Mouse (Mus musculus): ENCODE measurements around the gene Birc7.

Gene Birc7

GRCm38 (mm10) chr2:180905556-180906221 is 23.1 kb upstream of the Birc7 start:
- 65% methylated on average over 5 of the region's 5 CpGs for WGBS

DNA sequence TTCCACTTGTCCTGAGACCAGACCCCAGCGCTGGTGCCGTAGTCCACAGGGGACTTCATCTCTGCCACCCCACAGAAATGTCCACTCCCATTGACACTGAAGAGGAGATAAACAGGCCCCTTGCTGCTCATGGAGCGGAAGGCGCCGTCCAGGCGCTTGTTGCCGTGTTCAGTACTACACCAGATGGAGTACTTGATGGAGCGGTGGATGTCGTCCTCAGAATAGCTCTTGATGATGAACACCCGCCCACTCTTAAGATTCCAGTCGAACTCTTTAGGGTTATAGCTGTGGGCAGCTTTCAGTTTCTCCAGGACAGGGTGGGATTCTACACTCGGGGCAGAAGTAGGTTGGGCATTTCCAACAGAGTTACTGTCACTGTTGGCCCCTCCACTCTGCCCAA is 17.9 kb upstream of the Birc7 start:
- WGBS: 54% methylated on average over 12 of the region's 12 CpGs

DNA sequence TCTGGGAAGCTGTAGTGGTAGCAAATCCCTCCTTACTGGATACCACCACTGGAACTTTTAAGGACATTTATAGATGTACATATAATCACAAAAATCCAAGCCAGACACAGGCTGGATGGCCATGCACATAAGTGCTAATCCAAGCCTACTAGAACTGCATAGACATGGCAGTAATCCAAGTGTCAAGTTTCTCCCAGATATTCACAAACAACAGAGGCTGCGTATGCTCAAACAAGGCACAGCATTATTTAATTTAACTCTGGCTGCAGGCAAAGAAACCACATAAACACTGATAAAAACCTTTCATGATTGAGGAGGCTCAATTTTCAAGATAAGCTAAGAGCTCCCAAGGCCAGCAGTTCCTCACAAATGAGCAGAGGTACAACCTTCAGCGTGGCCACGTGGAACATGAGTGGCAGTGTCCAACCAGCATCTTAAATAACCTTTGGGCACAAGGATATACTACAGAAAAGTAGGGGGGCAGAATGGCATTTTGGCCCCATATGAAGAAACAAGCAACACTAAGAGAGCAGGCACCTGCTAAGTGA is 12.9 kb upstream of the Birc7 start:
- 59% methylated on average over 3 of the region's 3 CpGs for WGBS

- WGBS: under 1% methylated on average over 61 of the region's 61 CpGs
Measured at GRCm38 (mm10) chr2:180919913-180920809, 8.7 kb upstream of the Birc7 start.

DNA sequence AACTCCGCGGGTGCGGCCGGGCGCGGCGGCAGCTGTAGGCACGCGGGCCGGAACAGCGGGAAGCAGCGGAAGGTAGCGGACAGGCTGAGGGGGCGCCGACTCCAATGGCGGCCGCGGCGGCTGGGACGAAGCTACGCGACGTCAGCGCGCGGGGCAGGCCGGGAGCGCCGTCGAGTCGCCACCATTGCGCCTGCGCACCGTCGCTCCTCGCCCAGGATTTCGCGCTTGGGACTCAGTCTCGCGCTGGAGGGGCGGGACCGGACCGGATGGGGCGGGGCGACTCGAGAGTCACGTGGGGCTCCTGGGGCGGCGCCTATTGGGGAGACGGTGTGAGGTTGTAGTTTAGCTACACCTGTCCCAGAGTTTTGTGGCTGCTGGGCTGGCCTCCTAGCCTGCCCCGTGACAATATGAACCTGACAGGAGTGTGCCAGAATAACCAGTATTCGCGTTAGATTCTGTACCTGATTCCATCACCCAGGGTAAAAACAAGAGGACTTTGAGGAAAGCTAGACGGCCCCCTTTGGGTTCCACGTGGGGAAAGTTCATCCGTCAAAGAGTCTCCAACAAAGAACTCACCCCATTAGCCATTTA is 7.9 kb upstream of the Birc7 start, which contains the start of gene Ythdf1:
TSS of gene Ythdf1 (minus strand) at position 140 of the 591 bp plus-strand sequence.
- WGBS: under 1% methylated on average over 49 of the region's 56 CpGs

- WGBS: 87% methylated on average over 6 of the region's 6 CpGs
Measured at GRCm38 (mm10) chr2:180922739-180923138, 6.1 kb upstream of the Birc7 start.

- WGBS: 13% methylated on average over 4 of the region's 4 CpGs
Measured at GRCm38 (mm10) chr2:180925176-180925575, 3.6 kb upstream of the Birc7 start.

DNA sequence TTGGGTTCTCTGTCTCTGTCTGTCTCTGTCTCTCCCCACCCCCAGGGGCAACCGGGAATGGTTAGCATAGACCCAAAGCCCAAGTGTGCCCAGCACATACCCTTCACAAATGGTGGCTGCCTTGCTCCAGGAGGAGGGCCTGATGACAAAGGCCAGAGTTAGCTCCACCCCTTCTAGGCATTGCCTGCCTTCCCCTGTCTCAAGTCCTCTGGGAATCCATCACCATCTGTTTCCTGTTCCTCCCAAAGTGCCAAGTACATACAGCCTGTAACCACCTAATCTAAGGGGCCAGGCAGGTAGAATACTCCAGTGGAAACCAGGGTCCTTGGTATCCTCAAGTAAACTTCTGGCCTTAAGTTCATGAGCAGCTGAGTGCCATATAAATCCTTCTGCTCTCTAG is 3.6 kb downstream of the Birc7 start:
- 100% methylated on average over 1 of the region's 1 CpGs for WGBS

DNA sequence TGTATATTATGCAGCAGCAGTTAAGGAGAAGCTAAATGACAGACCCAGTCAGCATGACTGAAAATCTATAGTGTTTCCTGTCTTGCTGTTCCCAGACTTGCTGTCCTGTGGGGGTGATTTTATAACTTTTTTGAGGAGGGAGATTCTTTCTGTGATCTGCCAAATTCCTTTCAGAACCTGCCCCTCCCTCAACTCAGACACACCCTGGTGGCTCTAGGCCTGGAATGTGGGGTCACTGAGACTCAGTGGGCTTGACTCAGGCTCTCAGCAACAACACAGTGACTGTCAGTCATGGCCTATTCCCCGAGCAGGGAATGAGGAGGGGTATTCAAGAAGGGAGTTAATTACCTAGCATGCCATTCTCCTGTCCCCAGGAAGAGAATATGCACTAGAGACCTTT is 21.1 kb downstream of the Birc7 start:
- 70% methylated on average over 1 of the region's 1 CpGs for WGBS

- 48% methylated on average over 9 of the region's 9 CpGs for WGBS
Measured at GRCm38 (mm10) chr2:180952731-180953171, 23.9 kb downstream of the Birc7 start.

DNA sequence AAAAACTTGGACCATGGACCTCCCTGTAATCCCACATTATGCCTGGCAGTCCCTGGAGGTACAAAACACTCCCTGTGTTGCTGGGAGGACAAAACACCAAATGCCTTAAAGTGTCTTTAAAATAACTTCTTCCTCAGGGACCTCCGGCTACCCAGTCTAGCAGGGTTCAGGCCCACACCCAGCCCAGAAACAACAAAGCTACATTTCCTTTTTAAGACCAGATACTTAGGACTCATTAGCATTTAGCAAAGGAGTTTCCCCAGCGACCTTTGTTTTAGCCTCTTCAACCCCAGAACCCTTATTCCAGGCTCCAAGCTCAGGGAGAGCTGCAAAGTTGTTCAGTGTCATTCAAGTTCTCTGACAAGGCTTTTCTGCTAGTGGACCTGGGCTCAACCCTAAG is 24.8 kb downstream of the Birc7 start:
- 44% methylated on average over 2 of the region's 2 CpGs for WGBS

GRCm38 (mm10) chr2:180954061-180955047 is 25.5 kb downstream of the Birc7 start, which contains the start of gene Nkain4:
Nkain4 (minus strand) TSS chr2:180954699.
- whole genome bisulfite sequencing: 1% methylated on average over 52 of the region's 52 CpGs

- WGBS: 79% methylated on average over 7 of the region's 7 CpGs
Measured at GRCm38 (mm10) chr2:180959605-180960004, 30.8 kb downstream of the Birc7 start.

- WGBS: 88% methylated on average over 3 of the region's 3 CpGs
Measured at GRCm38 (mm10) chr2:180960187-180960586, 31.4 kb downstream of the Birc7 start.

GRCm38 (mm10) chr2:180962616-180963308 is 33.9 kb downstream of the Birc7 start:
- 86% methylated on average over 2 of the region's 2 CpGs for WGBS

DNA sequence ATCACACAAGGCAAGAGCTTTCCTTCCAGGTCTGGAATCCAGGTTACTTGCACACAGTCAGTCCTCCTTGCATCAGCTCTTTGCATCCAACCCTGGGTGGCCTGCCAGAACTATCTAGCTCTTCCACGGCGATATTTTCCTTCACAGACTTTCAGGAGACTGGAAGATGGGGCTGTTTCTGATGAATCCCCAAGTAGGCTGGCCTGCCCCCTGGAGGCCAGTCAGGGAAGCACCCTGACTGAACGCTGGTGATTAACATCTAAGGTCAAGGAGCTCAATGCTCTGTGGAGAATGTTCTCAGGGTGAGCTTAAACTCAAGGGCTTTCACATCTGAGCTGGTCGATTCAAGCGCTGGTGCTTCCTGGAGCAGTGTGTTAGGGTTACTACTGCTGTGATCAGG is 35.1 kb downstream of the Birc7 start:
- 6% methylated on average over 5 of the region's 5 CpGs for WGBS

DNA sequence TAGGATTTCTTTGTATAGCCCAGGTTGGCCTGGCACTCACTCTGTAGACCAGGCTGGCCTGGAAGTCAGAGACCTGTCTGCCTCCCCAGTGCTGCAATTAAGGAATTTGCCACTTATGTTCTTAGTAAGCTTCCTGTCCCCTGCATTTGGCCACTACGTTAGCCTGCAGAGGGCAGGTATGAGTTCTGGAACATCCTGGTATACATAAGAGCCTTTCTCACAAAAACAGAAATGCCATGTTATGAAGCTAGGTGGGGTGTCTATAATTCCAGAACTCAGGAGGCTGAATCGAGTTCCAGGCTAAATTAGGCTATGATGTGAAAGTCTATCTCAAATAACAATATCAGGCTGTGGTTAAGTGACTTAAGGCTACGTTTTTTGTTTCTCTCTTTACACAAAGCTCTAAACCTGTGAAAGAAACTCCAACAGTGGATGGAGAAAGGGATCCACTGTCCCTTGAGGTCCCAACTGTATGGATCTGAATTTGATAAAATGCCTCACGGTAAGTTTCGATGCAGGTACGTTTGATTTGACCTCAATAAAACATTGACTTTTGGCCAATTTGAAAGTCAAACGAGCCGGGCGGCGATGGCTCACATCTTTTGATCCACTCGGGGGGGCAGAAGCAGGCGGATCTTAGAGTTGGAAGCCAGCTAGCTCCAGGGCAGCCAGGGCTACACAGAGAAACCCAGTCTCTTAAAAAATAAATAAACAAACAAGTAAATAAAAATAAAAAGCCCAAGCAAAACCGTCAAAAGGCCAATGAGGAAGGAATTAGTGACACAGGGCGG is 37.5 kb downstream of the Birc7 start:
- WGBS: 5% methylated on average over 14 of the region's 14 CpGs

DNA sequence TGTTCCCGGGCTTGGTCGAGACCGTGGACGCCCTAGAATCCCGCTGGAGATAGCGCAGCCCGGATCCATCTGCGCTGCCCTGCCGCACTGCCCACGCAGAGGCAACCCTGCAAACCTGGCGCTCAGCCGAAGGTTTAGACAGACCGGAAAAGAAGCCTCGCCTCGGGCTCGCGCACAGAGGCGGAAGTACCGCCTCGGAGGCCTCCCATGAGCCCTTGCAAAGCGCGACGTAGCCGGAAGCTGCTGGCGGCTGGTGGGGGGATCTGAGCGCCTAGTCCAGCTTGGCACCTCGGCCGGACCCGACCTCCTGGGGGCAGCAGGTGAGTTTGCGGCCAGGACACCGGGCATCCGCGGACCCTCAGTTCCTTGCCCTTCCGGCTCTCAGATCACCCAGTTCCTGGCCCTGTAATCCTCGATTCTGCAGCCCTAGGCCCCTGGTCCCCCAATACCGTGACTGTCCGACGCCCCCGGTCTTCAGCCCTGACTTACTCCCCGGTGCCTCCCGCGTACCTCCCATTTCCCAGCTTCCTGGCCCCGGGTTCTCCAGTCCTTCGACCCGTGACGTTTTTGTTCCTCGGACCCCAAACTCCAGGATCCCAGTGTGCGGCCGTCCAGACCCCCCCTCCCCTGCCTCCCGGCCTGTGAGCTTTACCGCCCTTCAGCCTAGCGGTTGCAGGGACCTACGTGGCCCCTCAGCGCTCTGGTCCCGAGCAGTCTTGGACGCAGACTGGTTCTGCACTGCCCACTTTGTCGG is 38.4 kb downstream of the Birc7 start, which contains the start of gene Arfgap1:
TSS of gene Arfgap1 (plus strand) at position 216 of the 754 bp plus-strand sequence.
- under 1% methylated on average over 57 of the region's 57 CpGs for WGBS

DNA sequence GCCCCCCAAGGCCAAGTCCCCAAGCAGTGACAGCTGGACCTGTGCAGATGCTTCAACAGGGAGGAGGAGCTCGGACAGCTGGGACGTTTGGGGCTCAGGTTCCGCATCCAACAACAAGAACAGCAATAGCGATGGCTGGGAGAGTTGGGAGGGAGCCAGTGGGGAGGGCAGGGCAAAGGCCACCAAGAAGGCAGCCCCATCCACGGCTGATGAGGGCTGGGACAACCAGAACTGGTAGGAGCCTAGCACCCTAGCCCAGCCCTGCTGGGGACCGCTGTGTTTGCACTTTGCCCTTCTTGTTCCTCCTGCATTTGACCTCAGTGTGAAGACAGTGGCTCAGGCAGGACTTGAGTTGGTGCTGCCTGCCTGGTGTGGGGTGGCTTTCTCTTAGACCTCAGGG is 52.3 kb downstream of the Birc7 start:
- WGBS: 74% methylated on average over 6 of the region's 6 CpGs

All from cerebral cortex, adult 2 months (tissue).